Mouse (Mus musculus) stomach, embryonic 15.5 days (tissue): ENCODE measurements around the gene Cdk5. TPM values are rescaled to one million over a fixed set of nuclear protein-coding genes. Genes with fewer than 3 reads are reported as not detected.

ENCODE experiments used
- ATAC-seq: fragments of 200-750 bp; cut with Nextera tagmentation; 2 replicates; pipeline ENCODE4 v1.8.0; 2017; ENCODE audit warnings: low read depth, moderate number of reproducible peaks, moderate TSS enrichment; ENCODE audit not compliant: insufficient read depth, low FRiP score
- H3K27ac ChIP-seq: fragments of 300-500 bp; sonication (generic); 2 replicates; pipeline ENCODE4 v1.5.1; 2015; ENCODE audit warnings: mild to moderate bottlenecking, inconsistent platforms
- H3K27me3 ChIP-seq: fragments of 300-500 bp; sonication (generic); replicated peaks from 2 replicates; pipeline ENCODE4 v1.6.1; 2015; ENCODE audit warnings: inconsistent platforms
- H3K36me3 ChIP-seq: fragments of 300-500 bp; sonication (generic); 2 replicates; pipeline ENCODE4 v1.6.1; 2015; ENCODE audit warnings: inconsistent platforms
- H3K4me1 ChIP-seq: fragments of 300-500 bp; sonication (generic); 2 replicates; pipeline ENCODE4 v1.6.1; 2015; ENCODE audit warnings: inconsistent platforms
- H3K4me2 ChIP-seq: fragments of 300-500 bp; sonication (generic); 2 replicates; pipeline ENCODE4 v1.6.1; 2015; ENCODE audit warnings: mild to moderate bottlenecking, inconsistent platforms
- H3K4me3 ChIP-seq: fragments of 300-500 bp; sonication (generic); replicated peaks from 2 replicates; pipeline ENCODE4 v1.5.1; 2015; ENCODE audit warnings: inconsistent platforms
- H3K9ac ChIP-seq: fragments of 300-500 bp; sonication (generic); 2 replicates; pipeline ENCODE4 v1.6.1; 2015; ENCODE audit warnings: inconsistent platforms
- H3K9me3 ChIP-seq: fragments of 300-500 bp; sonication (generic); 2 replicates; pipeline ENCODE4 v1.6.1; 2016; ENCODE audit warnings: inconsistent platforms
- WGBS: fragments of 180-500 bp; shearing (Covaris S2); methylation state at CpG from one replicate; pipeline ENCODE4 v1.1.7; 2015; 5-methylcytosine and 5-hydroxymethylcytosine counted together
- polyA plus RNA-seq: library from polyadenylated mRNA; unstranded; fragments of >200 nt; fragmentation: Nextera tagmentation; extraction: Ambion mirVana; gene quantifications from 2 replicates; pipeline ENCODE4 v1.2.1, GENCODE M21; 2015

The Cdk5 gene
- polyA plus RNA-seq, 1 experiment from 2014 or later: 37.3 TPM

- Histone ChIP-seq H3K4me3 (peak within 1 kb of the TSS; percentile 58), H3K27ac (peak within 1 kb of the TSS; percentile 83), H3K36me3 (no peaks in the 10 kb centered on the region), H3K27me3 (no peaks in the 10 kb centered on the region), H3K4me1 (peaks cover 10% of the 10 kb centered on the region; the same call in 1 of the 2 replicates), H3K9ac (peak within 1 kb of the TSS; percentile 44; the same call in 1 of the 2 replicates), H3K4me2 (peak within 1 kb of the TSS; percentile 75), H3K9me3 (no peaks in the 10 kb centered on the region)
- no peak for ATAC-seq
- 23% methylated on average over 7 of the region's 7 CpGs for WGBS
Observed at GRCm38 (mm10) chr5:24393392-24393997, 29.8 kb downstream of the Cdk5 start, which contains the start of gene Abcb8. TSS of gene Abcb8 (plus strand) at chr5:24393663.

- no peak overlapping the region for H3K4me2 ChIP-seq
- no peaks in the 10 kb centered on the region for H3K9me3 ChIP-seq
- peaks cover 18% of the 10 kb centered on the region; the same call in 1 of the 2 replicates for H3K4me1 ChIP-seq
- no peak overlapping the region for H3K4me3 ChIP-seq
- no peaks in the 10 kb centered on the region for H3K36me3 ChIP-seq
- WGBS: 68% methylated on average over 7 of the region's 7 CpGs
- H3K27ac ChIP-seq: peak overlapping the region; percentile 40; the same call in 1 of the 2 replicates
- H3K9ac ChIP-seq: no peak overlapping the region
- no peak for ATAC-seq
- H3K27me3 ChIP-seq: 0 out of 2 replicates have a peak, but pooled peaks cover 4% of the 10 kb centered on the region
Observed at GRCm38 (mm10) chr5:24392724-24393123, 30.6 kb downstream of the Cdk5 start.

GRCm38 (mm10) chr5:24391864-24392263 lies 31.5 kb downstream of the Cdk5 start, which contains the start of gene Atg9b:
TSS of gene Atg9b (minus strand) at chr5:24392143.
- H3K4me3 ChIP-seq: no peak within 1 kb of the TSS
- 80% methylated on average over 7 of the region's 7 CpGs for WGBS
- H3K4me1 ChIP-seq: peaks cover 24% of the 10 kb centered on the region
- no peak within 1 kb of the TSS for H3K9ac ChIP-seq
- H3K9me3 ChIP-seq: no peaks in the 10 kb centered on the region
- peaks cover 9% of the 10 kb centered on the region for H3K27me3 ChIP-seq
- no peak within 1 kb of the TSS for H3K4me2 ChIP-seq
- H3K36me3 ChIP-seq: no peaks in the 10 kb centered on the region
- peak within 1 kb of the TSS; percentile 40; the same call in 1 of the 2 replicates for H3K27ac ChIP-seq
- no peak for ATAC-seq

GRCm38 (mm10) chr5:24389658-24390020 lies 33.7 kb downstream of the Cdk5 start:
- peaks cover 19% of the 10 kb centered on the region for H3K4me1 ChIP-seq
- H3K4me2 ChIP-seq: no peak overlapping the region
- WGBS: 78% methylated on average over 4 of the region's 4 CpGs
- no peak overlapping the region for H3K27ac ChIP-seq
- no peak overlapping the region for H3K4me3 ChIP-seq
- ATAC-seq: no peak
- peaks cover 28% of the 10 kb centered on the region for H3K27me3 ChIP-seq
- H3K36me3 ChIP-seq: no peaks in the 10 kb centered on the region
- H3K9ac ChIP-seq: no peak overlapping the region
- no peaks in the 10 kb centered on the region for H3K9me3 ChIP-seq

- Histone ChIP-seq H3K36me3 (no peaks in the 10 kb centered on the region), H3K9me3 (no peaks in the 10 kb centered on the region), H3K9ac (no peak overlapping the region), H3K4me1 (peaks cover 18% of the 10 kb centered on the region), H3K27me3 (peaks cover 28% of the 10 kb centered on the region), H3K27ac (no peak overlapping the region), H3K4me2 (no peak overlapping the region), H3K4me3 (no peak overlapping the region)
- ATAC-seq: no peak
- WGBS: 58% methylated on average over 7 of the region's 7 CpGs
Observed at GRCm38 (mm10) chr5:24389011-24389657, 34.2 kb downstream of the Cdk5 start.

GRCm38 (mm10) chr5:24388246-24388915 lies 34.9 kb downstream of the Cdk5 start:
- no peaks in the 10 kb centered on the region for H3K36me3 ChIP-seq
- no peak for ATAC-seq
- 26% methylated on average over 26 of the region's 26 CpGs for WGBS
- H3K4me2 ChIP-seq: peak overlapping the region; percentile 99
- H3K27me3 ChIP-seq: peaks cover 28% of the 10 kb centered on the region
- peak overlapping the region; percentile 65 for H3K27ac ChIP-seq
- H3K4me3 ChIP-seq: peak overlapping the region; percentile 50
- peak overlapping the region; percentile 33 for H3K9ac ChIP-seq
- peaks cover 20% of the 10 kb centered on the region for H3K4me1 ChIP-seq
- H3K9me3 ChIP-seq: no peaks in the 10 kb centered on the region

GRCm38 (mm10) chr5:24387264-24388241 lies 35.8 kb downstream of the Cdk5 start:
- ATAC-seq: peak; percentile 47
- Histone ChIP-seq H3K9me3 (no peaks in the 10 kb centered on the region), H3K9ac (peak overlapping the region; percentile 33), H3K4me2 (peak overlapping the region; percentile 99), H3K27ac (peak overlapping the region; percentile 65), H3K4me1 (peaks cover 23% of the 10 kb centered on the region), H3K36me3 (no peaks in the 10 kb centered on the region), H3K27me3 (peaks cover 28% of the 10 kb centered on the region), H3K4me3 (peak overlapping the region; percentile 50)
- WGBS: under 1% methylated on average over 73 of the region's 73 CpGs

- Histone ChIP-seq H3K36me3 (no peaks in the 10 kb centered on the region), H3K4me2 (no peak overlapping the region), H3K9me3 (no peaks in the 10 kb centered on the region), H3K4me3 (no peak overlapping the region), H3K27ac (no peak overlapping the region), H3K9ac (no peak overlapping the region), H3K27me3 (peaks cover 28% of the 10 kb centered on the region), H3K4me1 (peaks cover 24% of the 10 kb centered on the region)
- 85% methylated on average over 10 of the region's 10 CpGs for WGBS
- no peak for ATAC-seq
Observed at GRCm38 (mm10) chr5:24385887-24386550, 37.3 kb downstream of the Cdk5 start.

GRCm38 (mm10) chr5:24385374-24385773 lies 38.0 kb downstream of the Cdk5 start:
- Histone ChIP-seq H3K4me1 (peaks cover 24% of the 10 kb centered on the region), H3K27me3 (peaks cover 28% of the 10 kb centered on the region), H3K9me3 (no peaks in the 10 kb centered on the region), H3K9ac (no peak overlapping the region), H3K4me2 (no peak overlapping the region), H3K36me3 (no peaks in the 10 kb centered on the region), H3K27ac (no peak overlapping the region), H3K4me3 (no peak overlapping the region)
- no peak for ATAC-seq
- WGBS: 93% methylated on average over 5 of the region's 5 CpGs

- H3K4me2 ChIP-seq: no peak overlapping the region
Observed at GRCm38 (mm10) chr5:24384407-24384806, 38.9 kb downstream of the Cdk5 start.

More at GRCm38 (mm10) chr5:24384407-24384806, 38.9 kb downstream of the Cdk5 start:
- H3K4me1 ChIP-seq: peaks cover 24% of the 10 kb centered on the region
- no peaks in the 10 kb centered on the region for H3K9me3 ChIP-seq
- ATAC-seq: no peak
- peaks cover 28% of the 10 kb centered on the region for H3K27me3 ChIP-seq
- H3K9ac ChIP-seq: no peak overlapping the region
- no peak overlapping the region for H3K27ac ChIP-seq
- H3K4me3 ChIP-seq: no peak overlapping the region
- WGBS: 64% methylated on average over 6 of the region's 6 CpGs
- H3K36me3 ChIP-seq: no peaks in the 10 kb centered on the region
